Mouse (Mus musculus): ENCODE measurements around the gene Col28a1.
"Not testable (repeated sequence)": the region's sequence is repeated elsewhere in the genome, so short reads cannot be mapped to it uniquely, and the experiment has no call there.

The Col28a1 gene

GRCm38 (mm10) chr6:7994736-7995135, 197.7 kb downstream of the Col28a1 start:
- no peak for DNase-seq (ENCODE audit: low spot score)

DNA sequence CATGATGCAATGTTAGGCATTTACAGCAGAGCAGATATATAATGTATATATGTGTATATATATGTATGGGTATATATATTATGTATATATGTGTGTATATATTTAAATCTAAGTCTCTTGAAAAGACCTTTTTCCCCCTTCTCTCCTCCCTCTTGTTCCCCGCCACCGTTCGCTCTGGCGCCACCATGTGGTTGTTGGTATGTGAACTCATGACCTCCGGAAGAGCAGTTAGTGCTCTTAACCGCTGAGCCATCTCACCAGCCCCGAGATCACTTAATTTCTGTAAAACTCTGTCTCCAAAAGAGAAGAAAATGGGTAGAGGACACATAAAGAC, 208.8 kb downstream of the Col28a1 start:
- no peak for DNase-seq (ENCODE audit: low spot score)

GRCm38 (mm10) chr6:7982958-7983645, 209.3 kb downstream of the Col28a1 start:
- not testable (repeated sequence) for DNase-seq (ENCODE audit: low spot score)

- no peak for DNase-seq (ENCODE audit: low spot score)
Measured at GRCm38 (mm10) chr6:7971020-7971760, 221.2 kb downstream of the Col28a1 start.

GRCm38 (mm10) chr6:7969376-7969775, 223.0 kb downstream of the Col28a1 start:
- DNase-seq (ENCODE audit: low spot score), result no peak

GRCm38 (mm10) chr6:7965833-7966522, 226.4 kb downstream of the Col28a1 start:
- no peak for DNase-seq (ENCODE audit: low spot score)

- no peak for DNase-seq (ENCODE audit: low spot score)
Measured at GRCm38 (mm10) chr6:7962749-7963148, 229.7 kb downstream of the Col28a1 start.

GRCm38 (mm10) chr6:7952208-7952607, 240.2 kb downstream of the Col28a1 start:
- no peak for DNase-seq (ENCODE audit: low spot score)

DNA sequence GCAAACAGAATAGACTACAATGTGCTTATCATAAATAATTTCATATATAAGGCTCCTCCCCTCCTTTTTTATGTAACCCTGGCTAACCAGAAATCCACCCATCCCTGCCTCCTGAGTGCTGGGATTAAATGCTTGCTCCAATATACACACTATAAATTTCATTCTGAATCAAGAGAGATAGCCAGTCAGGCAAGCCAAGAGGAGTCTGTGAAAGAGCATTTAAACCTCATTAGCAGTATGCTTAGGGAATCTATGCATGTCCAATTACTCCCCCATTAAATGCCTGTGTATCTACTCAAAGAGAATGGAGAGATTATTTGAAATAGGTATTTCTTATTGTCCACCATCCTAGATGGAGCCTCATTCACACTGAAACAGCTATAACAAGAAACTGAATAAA, 240.6 kb downstream of the Col28a1 start:
- DNase-seq (ENCODE audit: low spot score), result no peak
